Mouse (Mus musculus) embryo, embryonic 11.5 days (tissue): Measurements from ENCODE around the gene Gpr142.

Source experiments
- DNase-seq: peaks from one replicate; pipeline ENCODE4 v3.0.0-alpha.2; 2012; ENCODE audit warnings: low read depth, low spot score

Gene Gpr142

GRCm38 (mm10) chr11:114844464-114845220 lies 45.9 kb downstream of the Gpr142 start:
- DNase-seq: no peak

- no peak for DNase-seq
These were observed 47.6 kb downstream of the Gpr142 start for GRCm38 (mm10) chr11:114846336-114846735.

GRCm38 (mm10) chr11:114847008-114847407 lies 48.3 kb downstream of the Gpr142 start:
- no peak for DNase-seq

- DNase-seq: no peak
These were observed 50.8 kb downstream of the Gpr142 start for GRCm38 (mm10) chr11:114849572-114849971.

- DNase-seq: no peak
These were observed 51.3 kb downstream of the Gpr142 start for GRCm38 (mm10) chr11:114850066-114850451.

- no peak for DNase-seq
These were observed 51.9 kb downstream of the Gpr142 start, which contains the start of gene Gprc5c for GRCm38 (mm10) chr11:114850452-114851268. Gprc5c (plus strand) TSS chr11:114851152.

- no peak for DNase-seq
These were observed 52.5 kb downstream of the Gpr142 start for GRCm38 (mm10) chr11:114851269-114851607.

- DNase-seq: no peak
These were observed 53.0 kb downstream of the Gpr142 start for GRCm38 (mm10) chr11:114851608-114852310.

- DNase-seq: no peak
These were observed 53.8 kb downstream of the Gpr142 start for GRCm38 (mm10) chr11:114852311-114853173.

- no peak for DNase-seq
These were observed 54.6 kb downstream of the Gpr142 start for GRCm38 (mm10) chr11:114853174-114853838.

- DNase-seq: no peak
These were observed 55.9 kb downstream of the Gpr142 start for GRCm38 (mm10) chr11:114854581-114854980.

GRCm38 (mm10) chr11:114856125-114856524 lies 57.4 kb downstream of the Gpr142 start:
- no peak for DNase-seq
